Mouse (Mus musculus): ENCODE measurements around the gene Slc23a2.

DNA sequence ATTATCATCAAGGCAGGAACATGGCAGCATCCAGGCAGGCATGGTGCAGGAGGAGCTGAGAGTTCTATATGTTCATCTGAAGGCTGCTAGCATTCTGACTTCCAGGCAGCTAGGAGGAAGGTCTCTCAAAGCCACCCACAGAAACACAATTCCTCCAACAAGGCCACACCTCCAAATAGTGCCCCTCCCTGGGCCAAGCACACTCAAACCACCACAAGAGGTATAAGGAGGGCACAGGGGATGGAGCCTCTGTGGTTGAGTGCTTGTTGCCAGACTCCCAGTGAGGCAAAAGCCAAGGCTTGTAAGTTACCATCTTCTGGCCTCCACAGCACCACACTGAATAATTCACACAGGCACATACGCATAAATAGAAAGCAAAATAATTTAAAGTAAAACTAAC, 18.6 kb downstream of the Slc23a2 start:
- no peak for TF ChIP-seq POLR2A (IDR thresholded peaks at IDR 0.05; ENCODE audit: control insufficient read depth, low read depth, low read length)
- no peak for TF ChIP-seq CTCF (IDR thresholded peaks at IDR 0.05; ENCODE audit: control insufficient read depth, insufficient read depth, insufficient replicate concordance, low read depth, low read length)
